In genomic region chr16:5570619-5571018, GRCm38 (mm10) we compare ENCODE assay signal across 23 mouse cellular contexts.
DNase-seq lines count a peak whose midpoint lies in the region; ATAC-seq and TF ChIP-seq lines count a peak whose summit lies in the region.
"Had no signal": no experiment of that assay in that cellular context is flagged by ENCODE, and none has a peak within 500 bp of the region (broad histone marks: within the 10 kb centered on the region; RNA-seq: fewer than 3 reads in every experiment).

No protein-coding gene starts in this region.

- no peaks in the 10 kb centered on the region for H3K9me3 ChIP-seq in kidney, embryonic 14.5 days (ENCODE audit: control insufficient read depth, low read length)
- no peaks in the 10 kb centered on the region for H3K9me3 ChIP-seq in intestine, embryonic 15.5 days
- H3K9me3 ChIP-seq: forebrain, embryonic 15.5 days; heart, embryonic 13.5 days; limb, embryonic 12.5 days; liver, embryonic 13.5 days; neural tube, embryonic 15.5 days had no signal

- H3K4me1 ChIP-seq in kidney, adult 2 months (ENCODE audit: control insufficient read depth, insufficient read depth, low read length), result no peaks in the 10 kb centered on the region
- 0 out of 2 replicates have a peak, but pooled peaks cover 5% of the 10 kb centered on the region for H3K4me1 ChIP-seq in kidney, embryonic 14.5 days (ENCODE audit: control insufficient read depth, insufficient read depth, low read length)
- peaks cover 11% of the 10 kb centered on the region; the same call in 1 of the 2 replicates for H3K4me1 ChIP-seq in intestine, embryonic 15.5 days (replicated peaks)
- H3K4me1 ChIP-seq: heart, embryonic 13.5 days; liver, embryonic 13.5 days had no signal

- DNase-seq in kidney, adult 2 months, result peak; percentile 16
- peak; percentile 26 for DNase-seq in NIH3T3 (ENCODE audit: low read depth)
- DNase-seq in lung, postnatal 25 days (ENCODE audit: low spot score), result peak; percentile 2
- no peak for DNase-seq in layer of hippocampus, postnatal 36 days
- DNase-seq in spleen, postnatal 4 days (ENCODE audit: low spot score in 2 of 2), result no peak
- no peak for DNase-seq in testis, postnatal 10 days (ENCODE audit: low spot score)
- DNase-seq: cerebellum, adult 11-12 months; cerebellum, postnatal 36 days; heart, postnatal 36 days; liver, embryonic 13.5 days; midbrain, embryonic 14.5 days; thymus, postnatal 25 days had no signal

- H3K27me3 ChIP-seq in kidney, adult 2 months (replicated peaks; ENCODE audit: control insufficient read depth, insufficient read depth, low read length), result no peaks in the 10 kb centered on the region
- H3K27me3 ChIP-seq in kidney, embryonic 14.5 days (ENCODE audit: control insufficient read depth, insufficient read depth, low read length), result no peaks in the 10 kb centered on the region
- no peaks in the 10 kb centered on the region for H3K27me3 ChIP-seq in intestine, embryonic 15.5 days (replicated peaks)
- H3K27me3 ChIP-seq: forebrain, embryonic 15.5 days; heart, embryonic 13.5 days; limb, embryonic 12.5 days; liver, embryonic 13.5 days; neural tube, embryonic 15.5 days had no signal

- no peak overlapping the region for H3K9ac ChIP-seq in kidney, embryonic 14.5 days (ENCODE audit: low read depth, low read length)
- no peak overlapping the region for H3K9ac ChIP-seq in intestine, embryonic 15.5 days
- H3K9ac ChIP-seq: forebrain, embryonic 15.5 days; heart, embryonic 13.5 days; limb, embryonic 12.5 days; liver, embryonic 13.5 days; neural tube, embryonic 15.5 days had no signal

- H3K36me3 ChIP-seq in kidney, adult 2 months (ENCODE audit: control insufficient read depth, insufficient read depth, low read length), result no peaks in the 10 kb centered on the region
- H3K36me3 ChIP-seq in kidney, embryonic 14.5 days (ENCODE audit: control insufficient read depth, insufficient read depth, low read length), result no peaks in the 10 kb centered on the region
- H3K36me3 ChIP-seq in intestine, embryonic 15.5 days, result no peaks in the 10 kb centered on the region
- H3K36me3 ChIP-seq: forebrain, embryonic 15.5 days; heart, embryonic 13.5 days; limb, embryonic 12.5 days; liver, embryonic 13.5 days; neural tube, embryonic 15.5 days had no signal

- WGBS in kidney, adult 2 months, result 53% methylated on average over 4 of the region's 4 CpGs
- 74% methylated on average over 4 of the region's 4 CpGs for WGBS in kidney, embryonic 14.5 days
- WGBS in intestine, embryonic 15.5 days, result 53% methylated on average over 4 of the region's 4 CpGs

- TF ChIP-seq POLR2A in kidney, adult 2 months (IDR thresholded peaks at IDR 0.05; ENCODE audit: low read depth, low read length), result no peak

- no peak overlapping the region for H3K4me2 ChIP-seq in kidney, embryonic 14.5 days (replicated peaks; ENCODE audit: low read depth, low read length)
- H3K4me2 ChIP-seq in intestine, embryonic 15.5 days (replicated peaks), result no peak overlapping the region
- H3K4me2 ChIP-seq: forebrain, embryonic 15.5 days; heart, embryonic 13.5 days; limb, embryonic 12.5 days; liver, embryonic 13.5 days; neural tube, embryonic 15.5 days had no signal

- H3K27ac ChIP-seq in kidney, adult 2 months (ENCODE audit: insufficient read depth, low read depth, low read length), result no peak overlapping the region
- no peak overlapping the region for H3K27ac ChIP-seq in kidney, embryonic 14.5 days (ENCODE audit: low read depth, low read length)
- H3K27ac ChIP-seq in intestine, embryonic 15.5 days, result peak overlapping the region; percentile 44
- H3K27ac ChIP-seq: forebrain, embryonic 15.5 days; heart, embryonic 13.5 days; layer of hippocampus, adult 2 months; left cerebral cortex, adult 2 months; limb, embryonic 12.5 days; liver, embryonic 13.5 days; neural tube, embryonic 15.5 days had no signal

- ATAC-seq in kidney, embryonic 14.5 days (ENCODE audit: low FRiP score, low TSS enrichment), result no peak
- peak; percentile 49 for ATAC-seq in intestine, embryonic 15.5 days
- ATAC-seq: forebrain, embryonic 15.5 days; hindbrain, embryonic 16.5 days had no signal

- no peak for TF ChIP-seq CTCF in kidney, adult 2 months (conservative IDR thresholded peaks at IDR 0.05; ENCODE audit: insufficient read depth, insufficient read length, low read depth, low read length)

- H3K4me3 ChIP-seq in kidney, adult 2 months (ENCODE audit: insufficient read depth, low read depth, low read length), result no peak overlapping the region
- no peak overlapping the region for H3K4me3 ChIP-seq in kidney, embryonic 14.5 days (ENCODE audit: low read length)
- no peak overlapping the region for H3K4me3 ChIP-seq in intestine, embryonic 15.5 days (replicated peaks)
- H3K4me3 ChIP-seq: erythroblast, embryonic 14.5 days; forebrain, embryonic 15.5 days; heart, embryonic 13.5 days; layer of hippocampus, adult 2 months; left cerebral cortex, adult 2 months; limb, embryonic 12.5 days; liver, embryonic 13.5 days; myocyte; neural tube, embryonic 15.5 days had no signal

Comparison
In these comparisons a context has a peak if more than half of its experiments do, and no peak if none do; other contexts are left out.
1. DNase-seq: peak in kidney, adult 2 months (single experiment), NIH3T3 (single experiment) and lung, postnatal 25 days (single experiment); none in layer of hippocampus, postnatal 36 days (0 of 2), spleen, postnatal 4 days (0 of 2) and testis, postnatal 10 days (single experiment).